Mouse (Mus musculus): ENCODE results near the gene D10Jhu81e.

DNA sequence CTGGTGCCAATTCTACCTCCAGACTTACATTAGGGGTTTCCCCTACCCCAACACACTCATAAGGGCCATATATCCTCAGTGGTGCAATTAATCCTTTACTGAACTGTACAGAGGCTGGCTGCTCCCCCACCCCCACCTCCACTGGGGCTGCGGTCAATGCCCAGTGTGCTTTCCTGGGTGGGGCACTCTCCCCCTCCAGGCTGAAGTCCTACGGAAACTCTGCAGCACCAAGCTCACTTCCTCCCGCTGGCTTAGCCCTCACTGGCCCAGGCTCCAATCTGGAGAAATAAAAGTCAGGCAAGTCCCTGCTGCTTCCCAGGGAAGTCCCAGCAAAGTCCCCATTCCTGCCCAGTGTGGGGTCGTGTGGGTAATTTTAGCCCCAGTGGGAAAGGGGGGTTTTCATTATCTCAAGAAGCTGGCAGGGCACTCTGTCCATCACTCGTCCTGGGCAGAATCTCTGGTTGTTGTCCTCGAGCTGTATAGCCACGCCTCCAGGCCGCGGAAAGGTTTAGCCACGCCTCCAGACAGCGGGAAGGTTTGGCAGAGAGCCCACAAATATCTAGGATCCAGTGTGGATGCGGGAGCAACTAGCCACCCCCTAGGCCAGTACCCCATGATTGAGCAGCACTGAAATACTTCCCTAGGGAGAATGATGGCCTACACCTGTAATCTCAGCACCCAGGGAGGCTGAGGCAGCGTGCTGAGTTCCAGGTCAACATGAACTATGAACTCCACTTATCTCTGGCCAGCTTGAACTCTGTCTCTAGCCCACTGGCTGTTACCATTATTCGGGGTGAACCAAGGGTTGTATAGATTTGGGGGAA, 34.4 kb downstream of the D10Jhu81e start:
- no peak for TF ChIP-seq CTCF (conservative IDR thresholded peaks at IDR 0.05; ENCODE audit: low read length)
- no peak for TF ChIP-seq NANOG (IDR thresholded peaks at IDR 0.05; ENCODE audit: borderline replicate concordance, low read length)

Measured in E14TG2a.4 (cell line).